Mouse (Mus musculus): ENCODE results near the gene Sema3b. TPM values are rescaled to one million over a fixed set of nuclear protein-coding genes. Genes with fewer than 3 reads are reported as not detected.

The Sema3b gene
- polyA plus RNA-seq, 1 experiment: not detected

- H3K27me3 ChIP-seq (replicated peaks): peaks cover 9% of the 10 kb centered on the region
- peaks cover 61% of the 10 kb centered on the region for H3K4me1 ChIP-seq
- H3K9me3 ChIP-seq: no peaks in the 10 kb centered on the region
- TF ChIP-seq FLI1 (IDR thresholded peaks at IDR 0.05; ENCODE audit: low read length): no peak
- TF ChIP-seq GATA1 (IDR thresholded peaks at IDR 0.05; ENCODE audit: borderline replicate concordance, low read length): no peak
- peaks cover 38% of the 10 kb centered on the region for H3K36me3 ChIP-seq (replicated peaks; ENCODE audit: low read length)
- peak overlapping the region; percentile 99 for H3K4me3 ChIP-seq (replicated peaks)
Measured at GRCm38 (mm10) chr9:107633661-107634405, 24.8 kb upstream of the Sema3b start.

- Histone ChIP-seq H3K36me3 (replicated peaks; ENCODE audit: low read length) (peaks cover 44% of the 10 kb centered on the region), H3K9me3 (no peaks in the 10 kb centered on the region), H3K4me3 (replicated peaks) (peak overlapping the region; percentile 99), H3K27me3 (replicated peaks) (peaks cover 9% of the 10 kb centered on the region), H3K4me1 (peaks cover 68% of the 10 kb centered on the region)
- TF ChIP-seq FLI1 (IDR thresholded peaks at IDR 0.05; ENCODE audit: low read length): no peak
- no peak for TF ChIP-seq GATA1 (IDR thresholded peaks at IDR 0.05; ENCODE audit: borderline replicate concordance, low read length)
Measured at GRCm38 (mm10) chr9:107633091-107633660, 24.1 kb upstream of the Sema3b start.

DNA sequence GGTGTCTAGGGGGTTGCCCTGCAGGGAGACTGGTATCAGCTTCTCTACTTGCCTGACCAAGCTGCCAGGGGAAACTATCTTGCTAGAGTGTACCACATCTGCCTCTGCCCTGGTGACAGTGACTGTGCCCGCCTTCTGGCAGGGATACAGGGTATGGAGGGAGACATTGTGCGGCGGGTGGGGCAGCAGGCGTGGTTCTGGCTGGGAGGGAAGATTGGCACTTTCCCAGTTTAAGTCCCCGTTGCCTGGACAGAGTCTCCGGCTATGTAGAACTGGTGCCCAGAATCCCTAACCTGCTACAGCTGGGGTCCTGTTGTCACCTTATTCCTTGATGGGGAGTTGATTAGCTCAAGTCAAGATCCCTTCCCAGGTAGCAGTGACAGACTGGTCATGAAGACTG, 23.4 kb upstream of the Sema3b start:
- TF ChIP-seq GATA1 (IDR thresholded peaks at IDR 0.05; ENCODE audit: borderline replicate concordance, low read length): no peak
- no peak for TF ChIP-seq FLI1 (IDR thresholded peaks at IDR 0.05; ENCODE audit: low read length)
- Histone ChIP-seq H3K4me1 (peaks cover 75% of the 10 kb centered on the region), H3K27me3 (replicated peaks) (peaks cover 5% of the 10 kb centered on the region), H3K9me3 (no peaks in the 10 kb centered on the region), H3K4me3 (replicated peaks) (peak overlapping the region; percentile 99), H3K36me3 (replicated peaks; ENCODE audit: low read length) (peaks cover 51% of the 10 kb centered on the region)

DNA sequence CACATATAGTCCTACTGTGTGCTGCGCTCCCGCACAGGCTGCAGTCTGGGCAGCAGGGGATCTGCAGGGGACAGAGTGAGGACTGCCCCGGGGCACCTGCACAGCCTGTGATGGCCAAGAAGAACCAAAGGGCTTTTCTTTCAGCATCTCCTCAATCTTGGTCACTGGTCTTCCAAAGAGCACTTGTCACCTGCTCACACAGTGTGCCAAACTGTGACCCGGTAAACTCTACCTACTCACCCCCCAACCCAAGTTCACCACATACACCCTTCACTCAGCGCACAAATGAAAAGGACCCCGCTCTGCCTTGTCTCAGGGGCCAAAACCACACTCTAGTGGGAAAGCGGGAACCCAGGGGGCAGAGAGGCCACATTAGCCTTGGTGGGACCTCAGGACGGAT, 22.8 kb upstream of the Sema3b start:
- H3K4me3 ChIP-seq (replicated peaks): peak overlapping the region; percentile 99
- no peaks in the 10 kb centered on the region for H3K9me3 ChIP-seq
- TF ChIP-seq GATA1 (IDR thresholded peaks at IDR 0.05; ENCODE audit: borderline replicate concordance, low read length) (no peak), FLI1 (IDR thresholded peaks at IDR 0.05; ENCODE audit: low read length) (no peak)
- H3K36me3 ChIP-seq (replicated peaks; ENCODE audit: low read length): peaks cover 58% of the 10 kb centered on the region
- H3K4me1 ChIP-seq: peaks cover 76% of the 10 kb centered on the region
- no peaks in the 10 kb centered on the region for H3K27me3 ChIP-seq (replicated peaks)

DNA sequence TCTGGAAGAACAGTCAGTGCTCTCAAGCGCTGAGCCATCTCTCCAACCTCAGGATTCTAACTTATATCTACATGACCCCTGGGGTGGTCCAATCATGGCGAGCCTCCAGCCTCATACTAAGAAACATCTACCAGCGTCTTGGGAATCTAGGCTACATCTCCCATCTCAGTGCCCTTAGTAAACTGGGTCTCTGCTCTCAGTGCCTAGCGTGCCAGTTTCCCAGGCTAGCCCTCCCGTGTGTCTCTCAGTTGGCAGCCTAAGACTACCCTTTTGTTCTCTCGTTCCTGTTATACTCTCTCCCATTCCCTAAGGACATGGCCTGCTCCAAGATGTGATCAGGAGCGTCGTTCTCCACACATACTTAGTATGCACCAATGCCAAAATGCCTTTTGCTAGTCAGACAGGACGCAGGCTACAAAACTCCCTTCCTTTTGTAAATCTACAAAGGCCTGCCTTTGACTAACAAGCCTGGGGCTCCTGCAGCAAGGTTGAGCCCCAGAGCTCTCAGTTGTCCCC, 22.3 kb upstream of the Sema3b start:
- Histone ChIP-seq H3K4me1 (peaks cover 78% of the 10 kb centered on the region), H3K27me3 (replicated peaks) (no peaks in the 10 kb centered on the region), H3K9me3 (no peaks in the 10 kb centered on the region), H3K36me3 (replicated peaks; ENCODE audit: low read length) (peaks cover 62% of the 10 kb centered on the region), H3K4me3 (replicated peaks) (peak overlapping the region; percentile 47)
- no peak for TF ChIP-seq FLI1 (IDR thresholded peaks at IDR 0.05; ENCODE audit: low read length)
- TF ChIP-seq GATA1 (IDR thresholded peaks at IDR 0.05; ENCODE audit: borderline replicate concordance, low read length): no peak

DNA sequence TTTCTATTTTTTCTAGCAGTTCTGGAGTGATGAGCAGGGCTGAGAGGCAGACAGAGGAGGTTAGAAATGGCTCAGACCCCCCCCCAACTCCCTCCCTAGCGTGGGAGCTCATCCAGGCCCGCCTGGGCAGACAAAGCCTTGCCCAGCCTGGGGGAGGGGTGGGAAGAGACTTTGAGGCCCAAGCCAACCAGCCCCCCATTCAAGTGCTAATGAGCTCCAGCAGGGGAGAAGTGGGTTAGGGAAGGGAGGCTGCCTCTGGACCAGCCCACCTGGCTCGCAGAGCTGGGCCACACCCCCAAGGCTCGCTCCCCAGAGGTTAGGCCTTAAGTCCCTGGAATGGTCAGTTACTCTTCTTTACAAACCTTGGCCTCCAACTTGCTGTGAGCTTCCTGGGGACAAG, 21.5 kb upstream of the Sema3b start:
- no peaks in the 10 kb centered on the region for H3K9me3 ChIP-seq
- H3K27me3 ChIP-seq (replicated peaks): no peaks in the 10 kb centered on the region
- H3K4me1 ChIP-seq: peaks cover 78% of the 10 kb centered on the region
- peak overlapping the region; percentile 69 for H3K4me3 ChIP-seq (replicated peaks)
- peaks cover 70% of the 10 kb centered on the region for H3K36me3 ChIP-seq (replicated peaks; ENCODE audit: low read length)
- TF ChIP-seq FLI1 (IDR thresholded peaks at IDR 0.05; ENCODE audit: low read length): no peak
- TF ChIP-seq GATA1 (IDR thresholded peaks at IDR 0.05; ENCODE audit: borderline replicate concordance, low read length): no peak

DNA sequence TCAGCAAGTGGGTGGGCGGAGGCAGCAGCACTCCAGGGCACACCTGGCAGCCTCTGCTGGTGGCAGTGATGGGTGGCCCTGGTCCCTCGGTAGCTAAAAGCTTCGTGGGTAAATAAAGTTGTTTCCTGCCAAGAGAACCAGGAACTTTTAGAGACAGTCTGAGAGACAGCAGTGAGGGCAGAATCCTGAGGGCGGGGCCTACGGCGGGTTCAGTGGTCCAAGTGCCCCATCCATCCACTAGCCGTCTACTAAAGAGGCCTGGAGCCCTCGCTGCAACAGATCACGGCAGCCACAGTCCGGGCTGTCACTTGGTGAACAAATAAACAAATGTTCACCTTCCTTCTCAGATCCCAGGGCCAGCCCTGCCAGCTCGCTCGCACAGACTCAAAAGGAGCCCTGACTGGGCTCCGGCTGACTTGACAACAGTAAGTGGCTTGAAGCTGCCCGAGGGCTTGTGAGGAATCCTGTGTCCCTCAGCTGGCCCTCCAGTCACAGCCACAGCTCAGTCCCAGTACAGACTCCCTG, 20.9 kb upstream of the Sema3b start:
- H3K36me3 ChIP-seq (replicated peaks; ENCODE audit: low read length): peaks cover 76% of the 10 kb centered on the region
- peak overlapping the region; percentile 86 for H3K4me3 ChIP-seq (replicated peaks)
- no peaks in the 10 kb centered on the region for H3K9me3 ChIP-seq
- TF ChIP-seq FLI1 (IDR thresholded peaks at IDR 0.05; ENCODE audit: low read length): no peak
- no peaks in the 10 kb centered on the region for H3K27me3 ChIP-seq (replicated peaks)
- H3K4me1 ChIP-seq: peaks cover 82% of the 10 kb centered on the region

GRCm38 (mm10) chr9:107629411-107629730, 20.3 kb upstream of the Sema3b start:
- TF ChIP-seq FLI1 (IDR thresholded peaks at IDR 0.05; ENCODE audit: low read length) (no peak), GATA1 (IDR thresholded peaks at IDR 0.05; ENCODE audit: borderline replicate concordance, low read length) (no peak)
- Histone ChIP-seq H3K4me1 (peaks cover 88% of the 10 kb centered on the region), H3K4me3 (replicated peaks) (peak overlapping the region; percentile 86), H3K9me3 (no peaks in the 10 kb centered on the region), H3K27me3 (replicated peaks) (no peaks in the 10 kb centered on the region), H3K36me3 (replicated peaks; ENCODE audit: low read length) (peaks cover 82% of the 10 kb centered on the region)

- no peaks in the 10 kb centered on the region for H3K9me3 ChIP-seq
- H3K4me1 ChIP-seq: peaks cover 93% of the 10 kb centered on the region
Measured at GRCm38 (mm10) chr9:107628721-107629410, 19.8 kb upstream of the Sema3b start.

More at GRCm38 (mm10) chr9:107628721-107629410, 19.8 kb upstream of the Sema3b start:
- Histone ChIP-seq H3K4me3 (replicated peaks) (peak overlapping the region; percentile 86), H3K27me3 (replicated peaks) (no peaks in the 10 kb centered on the region), H3K36me3 (replicated peaks; ENCODE audit: low read length) (peaks cover 87% of the 10 kb centered on the region)
- TF ChIP-seq GATA1 (IDR thresholded peaks at IDR 0.05; ENCODE audit: borderline replicate concordance, low read length): no peak
- no peak for TF ChIP-seq FLI1 (IDR thresholded peaks at IDR 0.05; ENCODE audit: low read length)
